Mouse (Mus musculus) spleen, postnatal 14 days (tissue): Measurements from ENCODE around the gene Gm3696.
"Not testable (repeated sequence)": the region's sequence is repeated elsewhere in the genome, so short reads cannot be mapped to it uniquely, and the experiment has no call there.

Experiments used
- DNase-seq, 2 experiments: peaks; one replicate each; pipeline ENCODE4 v3.0.0; 2021 to 2022; ENCODE audit warnings: low spot score in 2 of 2

Gene Gm3696

DNA sequence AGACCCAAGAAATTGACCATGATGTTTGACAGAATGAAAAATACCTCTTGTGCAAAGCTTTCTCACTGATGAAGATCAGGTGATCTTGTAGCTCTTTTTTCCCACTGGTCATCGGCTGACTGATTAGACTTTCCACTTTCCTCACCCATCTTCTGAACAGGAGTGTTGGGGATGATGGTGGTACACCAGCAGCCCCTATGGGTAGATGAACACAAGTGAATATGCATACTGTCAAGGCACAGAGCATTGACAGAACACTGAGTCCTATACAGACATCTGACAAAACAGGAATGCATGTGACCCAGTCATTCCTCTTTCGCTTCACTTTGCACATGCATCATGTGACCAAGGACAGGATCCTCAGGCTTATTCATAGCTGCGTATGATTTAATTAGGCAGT is at the start of gene Gm3696:
Gm3696 (minus strand) TSS at position 101 of the 400 bp plus-strand sequence.
- DNase-seq: not testable (repeated sequence)

DNA sequence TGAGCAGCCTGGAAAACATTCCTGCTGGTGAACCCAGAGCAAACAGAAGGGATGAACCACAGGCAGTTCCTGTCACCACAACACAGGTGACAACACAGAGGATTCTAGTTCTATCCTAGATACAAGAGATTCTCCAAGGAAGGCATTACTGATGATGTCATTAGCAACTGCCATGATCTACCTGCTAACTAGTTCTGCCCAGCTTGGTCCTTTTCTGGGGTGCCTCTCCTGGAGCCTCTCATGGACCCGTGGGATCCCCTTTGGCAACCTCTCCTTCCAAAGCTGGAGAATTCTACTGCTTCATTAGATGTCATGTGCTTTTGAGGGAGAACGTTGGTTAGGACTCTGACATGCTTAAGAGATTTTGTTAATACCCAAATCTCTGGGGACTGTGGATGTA is 24.9 kb upstream of the Gm3696 start, which contains the start of gene Gm6676:
Gm6676 (minus strand) TSS at position 101 of the 400 bp plus-strand sequence.
- not testable (repeated sequence) for DNase-seq

DNA sequence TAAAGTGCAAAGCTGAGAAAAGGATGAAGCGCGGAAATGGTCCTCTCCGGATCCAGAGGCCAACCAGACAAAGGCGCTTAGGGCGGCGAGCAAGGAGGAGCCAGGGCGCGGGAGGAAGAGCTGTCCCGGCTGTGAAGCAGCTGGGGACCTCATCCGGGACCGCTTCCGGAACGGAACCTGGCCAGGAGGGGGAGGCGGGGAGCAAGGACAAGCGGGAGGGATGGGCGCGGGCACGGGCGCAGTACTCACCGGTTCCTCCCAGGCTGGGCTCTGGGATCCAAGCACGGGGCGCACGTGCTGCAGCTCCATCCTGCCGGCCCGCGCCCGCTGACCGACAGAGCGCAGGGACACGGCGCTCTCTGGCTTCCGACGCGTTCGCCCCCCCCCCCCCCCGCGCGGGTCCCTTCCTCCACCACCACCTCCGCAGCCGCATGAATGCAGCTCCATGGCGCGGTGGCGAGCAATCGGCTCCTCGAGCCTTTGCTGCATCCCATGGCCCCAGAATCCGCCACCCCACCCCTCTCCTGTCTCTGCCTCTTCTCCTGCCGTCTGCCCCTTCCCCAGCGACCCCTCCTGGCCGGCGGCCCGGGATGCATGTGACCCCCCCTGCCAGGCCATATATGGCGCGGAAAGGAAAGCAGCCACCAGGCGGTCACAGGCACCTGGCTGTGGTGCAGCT is 4.8 kb upstream of the Gm3696 start:
- not testable (repeated sequence) for DNase-seq

DNA sequence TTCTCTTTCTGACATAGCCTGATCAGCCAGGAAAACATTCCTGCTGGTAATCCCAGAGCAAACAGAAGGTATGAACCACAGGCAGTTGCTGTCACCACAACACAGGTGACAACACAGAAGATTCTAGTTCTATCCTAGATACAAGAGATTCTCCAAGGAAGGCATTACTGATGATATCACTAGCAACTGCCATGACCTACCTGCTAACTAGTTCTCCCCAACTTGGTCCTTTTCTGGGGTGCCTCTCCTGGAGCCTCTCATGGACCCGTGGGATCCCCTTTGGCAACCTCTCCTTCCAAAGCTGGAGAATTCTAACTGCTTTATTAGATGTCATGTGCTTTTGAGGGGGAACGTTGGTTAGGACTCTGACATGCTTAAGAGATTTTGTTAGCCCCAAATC is 55.6 kb downstream of the Gm3696 start, which contains the start of gene Gm3685:
Gm3685 (minus strand) TSS at position 101 of the 400 bp plus-strand sequence.
- DNase-seq: not testable (repeated sequence)
